Comparison of ENCODE assay signal across 17 mouse cellular contexts in genomic region chr3:49382290-49382689, GRCm38 (mm10).
"Had no signal": no experiment of that assay in that cellular context is flagged by ENCODE, and none has a peak within 500 bp of the region (broad histone marks: within the 10 kb centered on the region; RNA-seq: fewer than 3 reads in every experiment).

No protein-coding gene starts in this region.

- ATAC-seq: midbrain, embryonic 13.5 days; midbrain, embryonic 16.5 days had no signal

- DNase-seq: lung, adult 18-20 months; lung, embryonic 14.5 days; lung, postnatal 10 days; lung, postnatal 4 days; retina, postnatal 1 day; right cerebral cortex, adult 18-20 months; right cerebral cortex, postnatal 25 days; right cerebral cortex, postnatal 4 days; spleen, adult 18-20 months; thymus, adult 18-20 months; thymus, postnatal 14 days; thymus, postnatal 36 days had no signal

- H3K4me2 ChIP-seq: lung, embryonic 14.5 days; midbrain, embryonic 13.5 days; neural tube, embryonic 12.5 days had no signal

- H3K4me3 ChIP-seq: midbrain, embryonic 10.5 days; midbrain, embryonic 13.5 days; myocyte; neural tube, embryonic 12.5 days had no signal

- H3K36me3 ChIP-seq: midbrain, embryonic 10.5 days; midbrain, embryonic 13.5 days; neural tube, embryonic 12.5 days had no signal

- H3K4me1 ChIP-seq: midbrain, embryonic 10.5 days; midbrain, embryonic 13.5 days; neural tube, embryonic 12.5 days had no signal

- H3K27me3 ChIP-seq: midbrain, embryonic 13.5 days; neural tube, embryonic 12.5 days had no signal

- H3K27ac ChIP-seq: midbrain, embryonic 10.5 days; midbrain, embryonic 13.5 days; neural tube, embryonic 12.5 days had no signal

- H3K9ac ChIP-seq: lung, embryonic 14.5 days; midbrain, embryonic 13.5 days; neural tube, embryonic 12.5 days had no signal
